Mouse (Mus musculus) forebrain, embryonic 12.5 days (tissue): ENCODE results near the gene Zfp777. TPM values are rescaled to one million over a fixed set of nuclear protein-coding genes. Genes with fewer than 3 reads are reported as not detected.

Source experiments
- microRNA-seq: library from miRNA; unstranded; fragments of <30 nt; microRNA quantifications from one replicate; pipeline ENCODE4, GENCODE M21; 2017
- polyA plus RNA-seq: library from polyadenylated mRNA; unstranded; fragments of >200 nt; fragmentation: Nextera tagmentation; extraction: Ambion mirVana; gene quantifications from 2 replicates; pipeline ENCODE4 v1.2.1, GENCODE M21; 2016

Zfp777 gene
- polyA plus RNA-seq, 1 experiment from 2014 or later: 11.8 TPM

Small RNA genes within 50 kb of the gene (microRNA-seq; reads per million reads assigned to microRNA genes)
- gene Gm24563: not detected

Other genes with a start within 250 kb of the Zfp777 start
- gene Pdia4, start 235.5 kb downstream of the Zfp777 start, polyA plus RNA-seq: 156 and 191 TPM in 2 replicates
- 12.1 and 12.4 TPM in 2 replicates for gene Zfp786, start 218.0 kb downstream of the Zfp777 start, polyA plus RNA-seq
- 12.3 and 12.5 TPM in 2 replicates for gene Zfp398, start 213.2 kb downstream of the Zfp777 start, polyA plus RNA-seq
- 23.5 and 24.0 TPM in 2 replicates for gene Zfp282, start 171.7 kb downstream of the Zfp777 start, polyA plus RNA-seq
- gene Zfp212, start 128.4 kb downstream of the Zfp777 start, polyA plus RNA-seq: 19.7 and 20.6 TPM in 2 replicates
- 10.3 and 12.1 TPM in 2 replicates for gene Zfp956, start 95.5 kb downstream of the Zfp777 start, polyA plus RNA-seq
- 27.4 and 28.3 TPM in 2 replicates for gene Zfp746, start 37.7 kb upstream of the Zfp777 start, polyA plus RNA-seq